Mouse (Mus musculus) olfactory bulb, adult 2 months (tissue): ENCODE data around the gene Adam17.

Experiments used
- CTCF ChIP-seq: fragments of 200-500 bp; IDR thresholded peaks from 2 replicates; pipeline ENCODE4 v1.5.1; 2012; ENCODE audit warnings: low read depth, mild to moderate bottlenecking, low read length, moderate library complexity; ENCODE audit not compliant: insufficient read depth
- POLR2A ChIP-seq: fragments of 200-500 bp; IDR thresholded peaks from 2 replicates; pipeline ENCODE4 v1.6.1; 2012; ENCODE audit warnings: mild to moderate bottlenecking, low read depth, low read length, moderate library complexity; ENCODE audit not compliant: insufficient read depth

DNA sequence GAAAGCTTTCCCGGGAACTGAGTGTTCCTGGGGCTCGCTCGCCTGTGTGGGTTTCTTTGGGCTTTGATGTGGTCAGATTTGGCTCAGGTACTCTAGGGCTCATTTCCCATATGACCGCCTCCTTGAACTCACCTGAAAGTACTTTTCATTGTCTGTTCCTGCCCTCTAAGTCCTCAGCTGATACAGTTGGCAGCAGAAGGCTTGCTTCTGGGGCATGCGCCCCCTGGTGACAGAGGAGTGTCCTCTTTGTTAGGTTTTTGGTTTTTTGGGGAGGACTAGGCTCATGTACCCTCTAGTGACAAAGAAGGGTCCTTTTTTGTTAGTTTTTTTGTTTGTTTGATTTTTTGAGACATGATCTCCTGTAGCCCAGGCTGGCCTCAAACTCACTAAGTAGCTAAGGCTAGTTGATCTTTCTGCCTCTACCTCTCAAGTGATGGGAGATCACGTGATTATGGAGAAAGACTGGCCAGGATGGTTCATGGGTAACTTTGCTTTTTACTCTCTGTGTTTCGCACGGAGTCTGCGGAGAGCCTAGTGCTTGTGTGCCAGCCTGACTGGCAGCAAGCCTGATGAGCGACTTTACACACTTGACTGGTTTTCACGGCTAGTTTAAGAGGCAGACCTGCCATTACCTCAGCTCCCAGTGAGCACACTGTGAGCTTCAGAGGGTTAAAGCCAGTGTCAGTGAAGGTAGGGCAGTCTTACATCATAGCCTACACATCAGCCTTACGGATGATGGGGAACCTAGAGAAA is 55.1 kb downstream of the Adam17 start:
- TF ChIP-seq CTCF: no peak; the same call in 1 of the 2 replicates
- no peak for TF ChIP-seq POLR2A
